Mouse (Mus musculus) frontal cortex, postnatal 14 days (tissue): ENCODE results near the gene Trp53i13.

Experiments
- DNase-seq, 2 experiments: peaks; one replicate each; pipeline ENCODE4 v3.0.0; 2022; ENCODE audit warnings: low spot score in 2 of 2

Trp53i13 gene

DNA sequence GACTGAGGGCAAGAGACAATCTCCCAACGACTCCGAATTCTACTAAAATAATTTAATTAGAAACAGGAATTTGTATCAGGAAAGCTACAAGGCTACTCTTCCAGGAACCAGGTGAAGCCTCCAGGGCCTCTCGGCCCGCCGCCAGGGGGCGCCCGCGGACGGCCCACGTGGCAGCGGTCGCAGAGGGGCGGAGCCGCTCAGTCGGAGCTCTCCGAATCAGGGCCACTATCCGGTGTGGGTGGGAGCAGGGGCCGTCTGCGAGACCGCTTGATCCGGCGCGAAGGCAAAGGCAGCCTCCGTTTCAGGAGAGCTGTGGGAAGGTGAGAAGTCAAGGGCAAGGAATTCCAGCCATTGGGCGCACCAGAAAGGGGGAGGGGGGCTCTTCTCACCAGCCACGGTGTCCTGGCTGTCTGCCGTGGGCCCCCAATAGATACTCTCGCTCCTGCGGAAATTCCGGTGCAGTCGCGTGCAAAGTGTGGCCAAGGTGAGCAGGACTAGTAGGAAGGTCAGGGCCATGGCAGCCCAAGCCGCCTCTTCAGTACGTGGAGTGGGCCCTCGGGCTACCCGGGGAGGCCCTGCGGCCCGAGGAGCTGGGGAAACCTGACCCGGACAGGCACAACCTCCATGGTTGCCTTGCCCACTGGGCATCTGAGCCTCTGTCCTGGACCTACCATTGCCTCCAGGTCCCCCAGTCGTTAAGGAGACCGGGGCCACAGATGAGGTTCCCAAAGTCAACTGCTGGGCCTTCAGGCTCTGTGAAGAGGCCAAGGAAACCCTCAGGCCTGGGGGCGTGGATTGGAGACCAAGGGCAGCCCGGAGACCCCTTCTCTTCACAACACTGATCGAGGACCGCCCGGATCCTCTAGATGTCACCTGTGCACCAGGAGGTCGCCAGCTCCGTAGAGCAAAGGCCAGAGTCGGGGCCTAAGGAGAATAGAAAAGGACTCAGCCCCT lies 7.4 kb downstream of the Trp53i13 start:
- DNase-seq, result peak; percentile 72 to 77

GRCm38 (mm10) chr11:77507426-77507825 lies 8.4 kb downstream of the Trp53i13 start:
- peak in 1 of 2 experiments; percentile 22 for DNase-seq

- DNase-seq, result no peak
Observed at GRCm38 (mm10) chr11:77506941-77507340, 8.8 kb downstream of the Trp53i13 start.

- no peak for DNase-seq
Observed at GRCm38 (mm10) chr11:77506273-77506672, 9.5 kb downstream of the Trp53i13 start.

DNA sequence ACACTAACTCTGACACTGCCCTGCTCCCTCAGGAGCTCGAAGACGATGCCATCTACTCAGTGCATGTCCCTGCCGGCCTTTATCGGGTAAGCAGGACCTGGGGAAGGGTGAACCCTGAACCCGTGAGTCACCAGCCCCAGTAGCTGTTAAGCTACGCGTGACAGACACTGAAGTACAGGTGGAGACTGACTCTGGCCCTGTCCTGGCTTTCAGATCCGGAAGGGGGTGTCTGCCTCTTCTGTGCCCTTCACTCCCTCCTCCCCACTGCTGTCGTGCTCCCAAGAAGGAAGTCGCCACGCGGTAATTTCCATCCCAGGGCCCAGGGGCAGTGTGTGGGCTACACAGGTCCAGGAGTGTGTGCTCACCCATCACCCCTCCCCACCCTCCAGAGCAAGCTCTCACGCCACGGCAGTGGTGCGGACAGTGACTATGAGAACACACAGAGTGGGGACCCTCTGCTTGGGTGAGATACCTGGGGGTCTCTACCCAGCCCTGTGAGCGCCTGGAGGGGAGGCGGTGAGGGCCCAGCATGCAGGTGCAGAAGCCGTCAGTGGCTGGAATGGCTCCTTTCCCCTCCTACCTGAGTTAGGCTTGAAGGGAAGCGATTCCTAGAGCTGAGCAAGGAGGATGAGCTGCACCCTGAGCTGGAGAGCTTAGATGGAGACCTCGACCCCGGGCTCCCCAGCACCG lies 10.3 kb downstream of the Trp53i13 start:
- no peak for DNase-seq

GRCm38 (mm10) chr11:77504377-77504776 lies 11.4 kb downstream of the Trp53i13 start:
- DNase-seq, result no peak

DNA sequence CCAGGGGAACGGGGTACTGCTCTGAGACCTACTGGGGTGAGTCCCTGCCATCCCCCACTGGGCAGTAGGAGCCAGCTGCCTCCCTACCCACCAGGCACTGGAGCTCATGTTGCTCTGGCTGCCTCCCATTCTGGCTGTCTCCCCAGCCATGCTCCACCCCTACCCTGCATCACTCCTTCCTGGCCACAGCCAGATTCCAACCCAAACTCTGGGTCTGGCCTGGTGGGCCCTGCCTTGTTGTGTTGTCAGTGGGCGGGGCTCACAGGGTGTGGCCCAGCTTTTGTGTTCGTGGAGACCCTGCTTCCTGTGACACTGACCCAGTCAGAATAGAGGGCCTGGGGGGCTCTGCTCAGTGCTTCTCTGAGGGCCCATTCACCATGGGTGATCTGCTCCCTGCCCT lies 12.3 kb downstream of the Trp53i13 start:
- DNase-seq, result peak in 1 of 2 experiments; percentile 13

DNA sequence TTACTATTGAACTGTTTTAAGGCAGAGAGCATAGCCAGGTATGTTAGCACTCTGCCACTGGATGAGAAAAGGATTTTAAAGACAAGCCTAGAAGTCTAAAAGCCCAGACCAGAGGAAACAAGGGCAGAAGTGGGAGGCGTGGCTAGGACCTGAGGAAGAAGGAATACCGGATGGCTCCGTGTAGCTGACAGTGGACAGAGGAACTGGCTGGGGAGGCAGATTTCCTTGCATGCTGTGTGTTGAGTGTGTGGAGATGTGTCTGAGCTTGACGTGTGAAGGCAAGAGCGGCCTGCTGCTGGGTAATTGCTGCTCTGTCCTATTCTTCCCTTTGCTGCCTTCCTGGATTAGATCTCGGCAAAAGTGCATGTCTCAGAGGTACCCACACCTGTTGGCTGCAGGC lies 13.3 kb downstream of the Trp53i13 start:
- DNase-seq, result no peak

DNA sequence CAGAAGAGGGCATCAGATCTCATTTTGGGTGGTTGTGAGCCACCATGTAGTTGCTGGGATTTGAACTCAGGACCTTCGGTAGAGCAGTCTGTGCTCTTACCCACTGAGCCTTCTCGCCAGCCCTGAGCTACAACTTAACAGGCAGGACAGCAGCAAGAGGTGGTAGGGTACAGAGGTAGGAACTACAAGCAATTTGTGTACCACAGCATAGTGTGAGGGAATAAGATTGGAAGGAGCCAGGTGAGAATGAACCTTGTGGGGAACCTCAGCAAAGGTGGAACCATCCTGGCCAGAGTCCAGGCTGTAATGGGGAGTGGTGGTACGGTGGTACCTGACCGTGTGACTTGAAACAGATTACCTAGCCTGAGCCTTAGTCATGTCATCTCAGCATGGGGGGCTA lies 13.8 kb downstream of the Trp53i13 start:
- no peak for DNase-seq

GRCm38 (mm10) chr11:77501392-77501791 lies 14.4 kb downstream of the Trp53i13 start:
- DNase-seq, result peak; percentile 65 to 66

- DNase-seq, result peak in 1 of 2 experiments; percentile 42
Observed at GRCm38 (mm10) chr11:77500361-77501325, 15.1 kb downstream of the Trp53i13 start.

DNA sequence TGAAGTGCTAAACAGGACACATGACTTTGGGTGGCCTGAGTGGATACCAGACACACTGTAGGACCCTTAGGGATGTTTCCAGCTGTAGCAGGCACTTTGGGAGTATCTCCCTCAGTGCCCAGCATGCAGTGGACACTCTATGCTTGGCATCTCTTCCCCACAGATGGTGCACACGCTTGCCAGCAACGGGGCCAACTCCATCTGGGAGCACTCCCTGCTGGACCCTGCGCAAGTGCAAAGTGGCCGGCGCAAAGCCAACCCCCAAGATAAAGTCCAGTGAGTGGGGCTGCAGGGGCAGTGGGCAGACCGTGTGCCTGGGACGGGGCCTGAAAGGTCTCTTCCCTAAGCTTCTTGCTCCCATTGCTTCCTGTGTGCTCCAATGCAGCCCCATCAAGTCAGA lies 16.4 kb downstream of the Trp53i13 start:
- peak in 1 of 2 experiments; percentile 18 for DNase-seq

DNA sequence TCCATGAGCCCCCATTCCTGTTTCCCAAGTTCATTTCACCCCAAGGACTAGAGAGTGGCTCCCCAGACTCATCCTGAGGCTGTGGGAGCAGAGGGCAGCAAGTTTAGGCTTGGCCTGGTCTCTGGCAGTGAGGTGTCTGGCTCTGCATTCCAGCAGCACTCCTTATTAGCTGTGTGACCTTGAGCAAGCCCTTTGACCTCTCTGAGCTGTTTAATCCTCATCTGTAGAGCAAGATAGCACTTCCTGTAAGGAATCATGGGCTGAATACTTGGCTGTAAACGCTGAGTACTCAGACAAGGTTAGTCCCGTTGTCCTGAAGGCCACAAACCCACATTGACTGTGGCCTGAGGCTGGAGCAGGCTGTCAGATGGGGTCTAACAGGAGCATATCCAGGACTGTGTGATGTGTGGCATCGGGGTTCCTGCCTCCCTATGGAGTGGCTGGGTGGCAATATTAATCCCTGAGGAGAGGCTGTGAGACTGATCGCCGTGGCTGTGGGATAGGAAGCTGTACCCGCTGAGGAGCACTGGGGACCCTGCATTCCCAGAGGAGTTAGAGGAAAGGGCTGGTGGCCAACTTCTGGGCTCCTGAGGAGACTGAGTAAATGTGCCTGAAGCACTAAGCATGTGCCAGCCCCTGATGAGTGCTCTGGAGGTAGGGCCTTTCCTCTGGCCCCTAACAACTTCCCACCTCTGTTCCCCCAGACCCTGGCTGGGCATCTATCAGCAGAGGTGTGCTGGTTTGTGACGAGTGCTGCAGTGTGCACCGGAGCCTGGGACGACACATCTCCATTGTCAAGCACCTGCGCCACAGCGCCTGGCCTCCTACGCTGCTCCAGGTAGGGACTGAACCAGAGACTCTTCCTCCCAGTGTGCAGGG lies 17.3 kb downstream of the Trp53i13 start:
- no peak for DNase-seq

GRCm38 (mm10) chr11:77497851-77498250 lies 17.9 kb downstream of the Trp53i13 start:
- DNase-seq, result peak in 1 of 2 experiments; percentile 8

- peak in 1 of 2 experiments; percentile 36 for DNase-seq
Observed at GRCm38 (mm10) chr11:77497341-77497756, 18.4 kb downstream of the Trp53i13 start.

DNA sequence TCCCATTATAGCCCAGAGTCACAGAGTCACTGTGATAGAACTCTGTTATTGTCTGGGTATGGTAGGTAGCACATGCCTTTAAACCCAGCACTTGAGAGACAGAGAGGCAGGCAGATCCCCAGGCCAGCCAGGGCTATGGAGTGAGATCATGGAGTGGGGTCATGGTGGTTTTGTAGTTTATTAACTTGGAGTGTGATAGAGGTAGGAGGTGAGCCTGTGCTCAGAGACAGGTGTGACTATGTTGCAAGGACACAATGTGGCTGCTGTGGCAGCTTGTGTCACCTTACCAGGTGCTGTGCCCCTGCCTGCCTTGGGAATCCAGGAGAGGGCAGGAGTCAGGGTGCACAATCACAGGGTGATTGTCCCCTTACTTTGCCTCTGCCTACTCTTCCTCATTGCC lies 20.3 kb downstream of the Trp53i13 start:
- DNase-seq, result no peak

- DNase-seq, result no peak
Observed at GRCm38 (mm10) chr11:77494782-77495181, 21.0 kb downstream of the Trp53i13 start.

- no peak for DNase-seq
Observed at GRCm38 (mm10) chr11:77494344-77494676, 21.5 kb downstream of the Trp53i13 start.

DNA sequence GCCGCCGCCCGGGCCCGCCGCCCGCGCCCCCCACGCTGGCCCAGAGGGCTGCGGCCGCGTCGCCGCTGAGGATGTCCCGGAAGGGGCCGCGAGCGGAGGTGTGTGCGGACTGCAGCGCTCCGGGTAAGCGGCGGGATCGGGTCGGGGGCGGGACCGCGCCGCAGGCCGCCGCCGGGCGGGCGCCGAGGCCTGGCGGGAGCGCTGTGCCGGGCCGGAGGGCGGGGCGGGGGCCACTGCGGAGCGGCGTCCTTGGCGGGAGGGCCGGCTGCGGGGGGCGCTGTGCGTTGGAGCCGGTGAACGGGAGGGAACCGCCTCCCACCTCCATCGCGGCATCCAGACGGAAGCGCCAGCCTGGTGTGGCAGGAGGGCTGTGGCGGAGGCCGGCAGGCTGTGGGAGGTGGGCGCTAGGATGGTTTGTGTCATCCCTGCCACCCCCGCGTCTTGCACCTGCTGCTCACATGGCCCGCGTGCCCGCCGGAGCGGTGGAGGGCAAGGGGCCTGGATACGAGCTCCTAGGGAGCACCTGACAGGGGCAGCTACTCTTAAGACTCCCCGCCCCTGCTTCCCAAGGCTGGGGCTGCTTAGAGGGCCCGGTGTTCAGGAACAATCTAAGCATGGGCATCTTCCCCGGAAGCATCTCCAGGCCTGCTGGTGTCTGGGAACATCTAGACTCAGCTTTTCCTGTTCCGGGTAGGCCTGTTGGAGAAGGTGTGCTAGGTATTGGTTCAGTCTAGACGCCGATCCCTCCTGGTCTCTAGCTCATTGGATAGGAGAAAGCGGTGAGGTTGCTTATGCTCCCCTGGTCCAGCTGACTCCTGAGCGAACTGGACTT lies 22.1 kb downstream of the Trp53i13 start, which contains the start of gene Git1:
Gene Git1 (plus strand): TSS at position 51 of the 832 bp plus-strand sequence.
- peak; percentile 46 to 59 for DNase-seq

DNA sequence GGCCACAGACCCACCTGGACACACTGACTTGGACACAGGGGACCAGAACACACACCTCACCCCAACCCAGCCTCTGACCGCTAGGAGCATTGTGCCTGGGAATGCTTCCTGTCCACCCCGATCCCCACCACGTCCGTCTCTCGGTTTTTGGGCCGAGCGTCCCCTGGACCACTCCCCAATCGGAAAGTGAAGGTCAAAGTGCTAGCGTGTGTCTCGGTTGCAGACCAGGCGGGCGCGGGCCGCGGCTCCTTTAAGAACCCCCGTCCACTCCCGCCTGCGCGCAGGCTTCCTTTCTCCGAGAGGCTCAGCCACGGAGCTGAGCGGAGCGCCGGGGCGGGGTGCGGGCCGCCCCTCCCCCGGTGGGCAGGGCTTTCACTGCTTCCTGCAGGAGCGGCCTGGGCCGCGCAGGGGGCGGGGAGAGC lies 22.9 kb downstream of the Trp53i13 start:
- DNase-seq, result peak; percentile 84 to 90
